Mouse (Mus musculus): ENCODE measurements at regions not wholly inside any gene's neighbourhood (a gene's known extent, or its start where the extent isn't known, plus 50 kb on each side); places are given as distances from the start of the nearest gene placed in this dataset.

- TF ChIP-seq CTCF (IDR thresholded peaks at IDR 0.05; ENCODE audit: borderline replicate concordance, control insufficient read depth, extremely low read depth, insufficient read depth, low read length, poor library complexity) = no peak
- TF ChIP-seq POLR2A (IDR thresholded peaks at IDR 0.05; ENCODE audit: control insufficient read depth, extremely low read depth, insufficient read depth, low read length, poor library complexity) = no peak
Measured at GRCm38 (mm10) chr13:25403182-25403795, 133.0 kb upstream of the Nrsn1 start.
